Mouse (Mus musculus): ENCODE data around the gene Susd4. TPM values are rescaled to one million over a fixed set of nuclear protein-coding genes. Genes with fewer than 3 reads are reported as not detected.
A peak's percentile ranks its signal among the peaks of the same experiment; 100 is the strongest.

The Susd4 gene
- total RNA-seq, 2 experiments from 2014 or later, result 3.9 to 4.5 TPM

DNA sequence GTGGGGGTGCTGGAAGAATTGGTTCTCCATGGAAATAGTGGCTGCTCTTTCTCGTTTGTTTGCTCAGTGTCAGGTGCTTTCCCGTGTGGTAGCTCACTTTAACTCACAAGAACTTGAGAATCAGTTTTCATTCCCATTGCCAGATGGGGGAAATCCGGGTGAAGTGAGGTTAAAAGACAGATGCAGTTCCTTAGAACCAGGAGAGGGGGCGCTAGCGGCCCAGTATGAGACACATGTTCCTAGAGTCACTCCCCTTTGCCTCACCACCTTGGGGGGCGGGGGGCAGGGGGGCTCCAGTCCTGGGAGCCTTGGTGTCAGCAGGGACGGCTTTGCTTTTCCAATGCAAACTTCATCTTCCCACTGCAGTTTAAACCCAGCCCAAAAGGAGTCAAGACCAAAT lies 23.4 kb downstream of the Susd4 start:
- DNase-seq, result no peak

DNA sequence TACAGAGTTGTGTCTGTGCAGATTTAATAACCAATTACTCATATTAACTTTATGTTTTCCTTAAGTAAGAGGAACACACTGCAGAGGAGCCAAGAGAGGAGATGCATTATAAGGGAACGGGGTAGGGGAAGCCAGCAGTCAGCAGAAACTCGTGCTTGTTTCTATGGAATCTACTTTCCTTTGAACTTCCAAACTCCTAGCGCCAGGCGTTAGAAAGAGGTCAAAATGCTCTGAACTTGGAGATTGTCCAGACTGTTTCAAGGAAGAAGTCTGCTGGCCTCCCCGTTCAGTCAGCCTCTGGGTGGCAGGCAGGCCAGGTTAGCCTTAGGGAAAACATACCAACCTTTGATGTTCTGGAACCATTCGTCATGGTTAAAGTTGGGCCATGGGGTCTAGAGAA lies 25.2 kb downstream of the Susd4 start:
- peak; percentile 9 for DNase-seq

GRCm38 (mm10) chr1:182792521-182793071 lies 28.9 kb downstream of the Susd4 start:
- peak; percentile 73 for DNase-seq

DNA sequence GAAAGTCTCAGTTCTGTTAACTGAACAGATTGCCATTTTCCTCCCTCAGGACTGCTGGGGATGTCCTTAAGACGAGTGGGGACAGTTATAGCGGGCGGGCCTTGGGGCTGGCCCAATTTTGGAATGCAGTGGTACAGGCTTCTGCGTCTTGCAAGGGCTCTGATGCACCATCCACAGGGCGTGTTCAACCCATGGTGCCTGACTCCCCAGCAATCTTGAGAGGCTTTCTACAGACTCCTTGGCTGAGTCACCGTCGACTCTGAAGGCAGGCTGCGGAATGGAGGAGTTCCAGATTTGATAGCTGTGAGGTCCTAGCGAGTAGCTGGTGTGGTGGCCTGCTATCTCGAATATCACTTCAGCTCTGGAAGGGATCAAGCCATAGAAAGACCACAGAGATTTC lies 30.6 kb downstream of the Susd4 start:
- no peak for DNase-seq

DNA sequence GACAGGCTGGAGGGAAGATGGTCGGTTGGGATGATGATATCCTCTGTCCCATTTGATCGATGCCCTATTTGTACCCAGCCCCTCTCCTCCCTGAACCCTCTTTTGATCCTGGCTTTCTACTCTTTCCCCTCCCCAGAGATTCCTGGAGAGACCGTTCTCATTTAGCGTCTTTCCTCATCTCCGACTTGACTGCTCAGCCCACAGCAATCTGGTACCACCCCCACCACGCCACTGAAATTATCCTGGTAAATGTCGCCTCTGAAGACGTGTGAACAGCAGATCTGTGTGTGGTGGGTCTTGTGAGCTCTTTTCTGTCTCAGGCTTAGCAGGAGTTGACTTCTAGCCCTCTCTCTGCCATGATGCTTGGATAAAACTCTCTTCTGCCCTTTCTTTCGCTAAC lies 31.0 kb downstream of the Susd4 start:
- DNase-seq, result no peak

DNA sequence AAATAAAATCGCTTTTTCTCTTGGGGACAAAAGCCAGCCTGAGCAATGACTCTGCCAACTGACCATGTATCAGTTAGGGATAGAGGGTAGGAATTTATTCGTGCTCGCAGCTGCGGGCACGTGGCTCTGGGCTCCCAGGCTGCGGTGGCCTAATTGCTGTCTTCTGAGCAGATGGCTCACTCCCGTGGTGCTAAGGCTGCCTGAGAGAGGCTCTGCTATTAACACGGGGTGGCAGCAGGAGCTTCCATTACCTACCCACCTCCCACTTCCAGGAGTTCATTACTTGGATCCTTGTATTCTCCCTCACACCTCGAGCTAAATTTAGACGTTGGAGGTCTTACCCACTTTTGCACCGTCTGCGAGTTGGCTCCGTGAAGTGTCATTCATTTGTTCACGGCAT lies 33.4 kb downstream of the Susd4 start:
- no peak for DNase-seq

- no peak for DNase-seq
Measured at GRCm38 (mm10) chr1:182801590-182801989, 37.9 kb downstream of the Susd4 start.

GRCm38 (mm10) chr1:182802891-182803290 lies 39.2 kb downstream of the Susd4 start:
- no peak for DNase-seq

- DNase-seq, result no peak
Measured at GRCm38 (mm10) chr1:182813991-182814390, 50.3 kb downstream of the Susd4 start.

DNA sequence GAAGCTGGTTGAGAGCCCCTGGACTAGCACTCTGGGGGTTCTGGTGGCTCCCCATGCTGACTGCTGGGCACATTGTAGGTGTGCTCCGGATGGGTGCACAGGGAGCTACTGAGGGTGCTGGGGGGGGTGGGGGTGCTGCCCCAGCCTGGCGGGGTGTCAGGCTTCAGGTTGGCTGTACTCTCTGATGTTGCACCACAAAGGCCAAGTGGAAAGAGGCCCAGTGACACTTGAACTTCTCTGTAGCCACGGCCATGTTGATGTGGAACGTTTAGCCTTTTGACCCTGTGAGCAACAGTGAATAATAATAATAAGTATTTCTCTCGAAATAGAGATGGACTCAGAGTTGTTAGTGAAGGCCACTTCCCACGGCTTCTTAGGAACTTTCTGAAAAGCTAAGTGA lies 50.9 kb downstream of the Susd4 start:
- DNase-seq, result no peak

GRCm38 (mm10) chr1:182817106-182817505 lies 53.4 kb downstream of the Susd4 start:
- DNase-seq, result no peak

DNA sequence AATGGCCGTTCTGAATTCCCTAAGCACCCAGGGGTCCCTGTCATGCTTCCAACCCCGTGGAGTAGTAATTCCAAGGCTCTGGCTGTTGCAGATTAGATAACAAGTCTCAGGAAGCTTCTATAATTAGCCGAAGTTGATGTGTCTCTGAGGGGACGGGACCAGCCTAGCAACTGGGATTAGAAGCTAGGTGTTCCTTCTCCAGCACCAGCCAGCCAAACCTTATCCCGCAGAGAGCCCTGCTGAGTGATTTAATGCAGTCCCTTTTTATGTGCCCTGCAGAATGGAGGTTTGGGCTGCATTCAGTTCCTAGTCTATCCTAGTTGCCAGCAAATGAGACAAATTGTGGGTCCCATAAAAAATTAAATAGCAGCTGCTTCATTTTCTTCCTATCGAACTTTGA lies 54.0 kb downstream of the Susd4 start:
- DNase-seq, result no peak

GRCm38 (mm10) chr1:182818931-182819330 lies 55.3 kb downstream of the Susd4 start:
- DNase-seq, result no peak

DNA sequence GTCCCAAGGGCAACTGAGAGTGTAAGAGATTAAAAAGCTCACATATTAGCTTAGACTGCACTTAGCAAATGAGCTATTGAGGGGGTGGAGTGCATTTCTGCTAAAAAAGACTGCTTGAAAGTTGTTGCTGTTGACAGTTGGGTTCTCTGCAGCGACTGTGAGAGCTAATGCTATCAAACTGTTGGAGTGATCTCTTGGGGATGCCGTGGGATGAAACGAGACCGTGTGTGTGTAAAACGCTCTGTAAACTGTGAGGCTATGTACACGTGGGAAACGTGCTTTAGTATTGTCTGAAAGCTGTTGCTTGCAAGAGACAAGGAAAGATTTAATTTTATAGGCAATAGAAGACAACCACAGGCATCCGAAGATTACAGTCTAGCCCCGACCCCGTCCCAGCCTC lies 59.1 kb downstream of the Susd4 start:
- DNase-seq, result no peak

DNA sequence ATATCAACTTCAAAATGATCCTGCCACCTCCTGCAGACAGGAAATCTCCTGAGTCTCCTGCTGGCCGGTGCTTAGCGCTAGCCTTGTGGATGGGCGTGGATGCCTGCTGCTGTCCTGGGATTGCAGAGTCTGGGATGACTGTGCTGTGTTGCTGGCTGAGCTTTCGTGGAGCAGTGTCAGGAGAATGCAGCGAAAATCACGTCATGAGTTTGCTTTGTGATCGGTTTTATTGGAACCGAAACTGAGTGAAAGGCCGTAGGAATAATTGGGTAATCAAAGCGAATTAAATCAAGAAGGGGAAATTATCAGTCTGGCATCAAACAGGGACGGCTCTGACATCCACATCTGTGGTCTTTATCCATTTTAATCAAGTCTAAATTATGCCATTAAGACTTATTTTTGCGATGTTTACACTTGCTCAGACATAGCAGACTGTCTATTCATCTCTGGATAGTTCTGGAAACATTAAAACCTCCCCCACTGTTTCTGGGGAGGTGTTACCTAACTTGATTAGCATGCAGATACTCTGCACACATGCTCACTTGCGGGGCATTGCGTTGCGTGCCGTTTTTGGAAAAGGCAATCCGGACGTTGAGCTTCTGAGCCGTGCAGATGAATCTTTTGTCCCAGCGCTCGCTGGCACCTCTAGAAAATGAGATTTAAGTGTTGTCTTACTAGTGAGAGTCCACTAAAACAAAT lies 60.2 kb downstream of the Susd4 start:
- no peak for DNase-seq

DNA sequence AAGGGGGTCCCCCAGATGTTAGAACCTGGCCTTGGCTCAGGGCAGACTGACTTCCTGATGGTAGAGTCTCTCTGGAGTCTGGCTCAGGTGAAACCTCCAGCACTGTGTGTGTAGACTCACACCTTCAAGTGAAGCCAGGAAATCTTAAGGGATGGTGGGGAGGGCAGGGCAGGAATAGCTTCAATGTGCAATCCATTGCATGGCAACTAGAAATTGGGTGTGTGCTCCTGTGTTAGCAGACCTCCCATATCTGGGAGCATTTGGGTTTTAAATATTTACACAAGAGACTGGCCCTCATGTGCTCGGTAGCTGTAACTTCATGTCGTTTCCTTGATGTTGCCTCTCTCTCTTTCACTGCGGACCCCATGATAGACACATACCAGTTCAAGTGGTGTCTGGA lies 62.9 kb downstream of the Susd4 start:
- DNase-seq, result no peak

GRCm38 (mm10) chr1:182838061-182838460 lies 74.4 kb downstream of the Susd4 start:
- DNase-seq, result no peak

GRCm38 (mm10) chr1:182839332-182839929 lies 75.8 kb downstream of the Susd4 start:
- no peak for DNase-seq

DNA sequence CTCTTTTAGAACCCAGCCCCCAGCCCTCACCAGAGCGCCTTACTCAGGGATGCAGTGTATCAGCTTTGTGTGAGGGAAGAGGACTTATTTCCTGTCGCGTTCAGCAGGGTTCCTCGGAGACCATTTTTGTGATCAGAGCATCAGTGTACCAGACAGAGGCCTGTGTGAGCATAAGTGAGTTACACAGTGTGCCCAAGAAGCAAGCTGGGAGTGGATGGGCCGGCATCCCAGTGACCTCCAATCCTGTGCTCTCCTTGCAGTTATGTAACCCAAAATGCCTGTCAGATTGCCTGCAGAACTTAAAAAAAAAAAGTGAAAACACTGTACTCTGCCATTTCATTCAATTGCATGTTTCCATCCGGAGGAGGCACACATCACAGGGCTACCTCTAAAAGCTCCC lies 76.4 kb downstream of the Susd4 start:
- no peak for DNase-seq

DNA sequence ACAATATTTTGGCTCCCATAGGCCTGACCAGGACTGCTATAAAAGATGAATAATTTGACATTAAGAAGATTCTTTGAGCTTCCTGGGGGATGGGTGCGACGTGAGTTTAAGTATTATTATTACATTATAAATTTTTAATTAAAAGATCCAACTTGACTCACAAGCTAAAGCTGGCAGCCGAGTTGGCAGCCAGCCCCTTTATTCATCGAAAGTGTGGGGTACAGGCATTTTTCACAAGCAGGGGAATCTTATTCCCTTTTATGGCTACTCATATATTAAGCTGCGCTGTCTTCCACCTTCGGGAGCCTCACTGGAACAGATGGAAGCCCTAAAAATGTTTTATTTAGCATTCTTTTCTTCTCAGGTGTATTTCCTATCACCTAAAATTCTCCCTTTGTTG lies 76.9 kb downstream of the Susd4 start:
- no peak for DNase-seq

- no peak for DNase-seq
Measured at GRCm38 (mm10) chr1:182849556-182849955, 85.9 kb downstream of the Susd4 start.

DNA sequence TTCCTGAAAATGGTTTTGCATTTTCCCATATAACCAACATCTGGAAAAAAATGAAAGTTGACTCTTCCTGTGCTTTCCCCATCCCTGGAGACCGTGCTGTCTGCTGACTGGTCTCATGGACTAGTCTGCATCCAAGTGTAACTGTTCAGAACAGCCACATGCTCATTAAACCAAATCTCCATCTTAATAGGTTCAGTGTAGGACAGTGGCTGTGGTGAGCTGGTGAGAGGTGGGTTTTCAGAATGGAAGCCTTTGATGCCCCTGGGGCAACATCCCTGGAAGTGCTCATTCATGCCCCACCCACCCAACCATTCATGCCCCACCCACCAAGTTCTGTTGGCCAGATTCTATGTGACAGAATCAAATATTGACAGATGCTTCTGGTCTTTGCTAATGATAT lies 86.4 kb downstream of the Susd4 start:
- DNase-seq, result no peak

GRCm38 (mm10) chr1:182852158-182852557 lies 88.5 kb downstream of the Susd4 start:
- DNase-seq, result no peak

DNA sequence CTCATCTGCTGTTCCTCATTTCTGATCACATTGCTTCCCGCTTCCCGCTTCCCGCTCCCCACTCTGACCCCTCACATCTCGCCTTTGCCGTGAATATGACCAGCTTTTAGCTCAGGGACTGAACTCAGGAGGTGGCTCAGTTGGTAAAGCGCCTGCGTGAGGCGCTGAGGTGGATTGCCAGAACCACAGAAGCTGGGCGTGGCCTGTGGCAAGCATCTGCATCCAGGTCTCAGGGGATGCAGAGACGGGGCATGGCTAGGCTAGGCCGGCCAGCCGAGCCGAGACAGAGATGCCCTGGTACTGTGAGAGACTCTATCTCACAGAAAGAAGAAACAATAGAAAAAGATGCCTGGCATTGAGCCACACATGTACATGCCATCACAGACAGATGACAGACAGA lies 93.0 kb downstream of the Susd4 start:
- no peak for DNase-seq
